Mouse (Mus musculus): ENCODE measurements around the gene Lta. TPM values are rescaled to one million over a fixed set of nuclear protein-coding genes. Genes with fewer than 3 reads are reported as not detected.
A peak's percentile ranks its signal among the peaks of the same experiment; 100 is the strongest.

The Lta gene
- polyA plus RNA-seq, 1 experiment from 2014 or later, result not detected

DNA sequence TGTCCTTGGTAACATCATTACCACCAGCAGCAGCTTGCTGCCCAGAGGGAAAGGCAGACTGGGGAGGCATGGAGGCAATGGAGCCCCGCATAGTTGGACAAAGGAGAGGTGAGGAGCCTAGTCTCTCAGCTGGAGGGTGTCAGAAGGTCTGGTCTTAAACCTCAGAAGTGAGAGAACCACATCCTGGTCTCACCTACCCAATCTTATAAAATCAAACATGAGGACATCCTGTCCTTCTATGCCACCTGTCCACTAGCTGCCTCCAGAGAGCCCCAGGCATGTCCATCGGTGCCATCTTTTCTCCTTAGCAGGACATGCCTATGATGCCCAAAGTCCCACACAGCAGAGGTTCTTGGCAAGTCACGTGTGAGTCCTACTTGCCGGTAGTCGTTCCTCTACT, 25.1 kb downstream of the Lta start:
- Histone ChIP-seq H3K4me1 (replicated peaks; ENCODE audit: insufficient read depth, low read length) (no peaks in the 10 kb centered on the region), H3K27me3 (ENCODE audit: insufficient read depth, low read length) (no peaks in the 10 kb centered on the region), H3K9me3 (replicated peaks; ENCODE audit: low read length) (no peaks in the 10 kb centered on the region), H3K4me3 (replicated peaks; ENCODE audit: low read depth, low read length) (no peak overlapping the region), H3K4me2 (ENCODE audit: low read length) (no peak overlapping the region), H3K9ac (ENCODE audit: low read depth, low read length) (no peak overlapping the region), H3K36me3 (ENCODE audit: insufficient read depth, low read length) (no peaks in the 10 kb centered on the region), H3K27ac (no peak overlapping the region)
- ATAC-seq (replicated peaks; ENCODE audit: low FRiP score, low read depth) (no peak), DNase-seq (ENCODE audit: low spot score) (no peak)
- WGBS, result 88% methylated on average over 5 of the region's 5 CpGs
- TF ChIP-seq CTCF (IDR thresholded peaks at IDR 0.05; ENCODE audit: low read depth), result no peak

DNA sequence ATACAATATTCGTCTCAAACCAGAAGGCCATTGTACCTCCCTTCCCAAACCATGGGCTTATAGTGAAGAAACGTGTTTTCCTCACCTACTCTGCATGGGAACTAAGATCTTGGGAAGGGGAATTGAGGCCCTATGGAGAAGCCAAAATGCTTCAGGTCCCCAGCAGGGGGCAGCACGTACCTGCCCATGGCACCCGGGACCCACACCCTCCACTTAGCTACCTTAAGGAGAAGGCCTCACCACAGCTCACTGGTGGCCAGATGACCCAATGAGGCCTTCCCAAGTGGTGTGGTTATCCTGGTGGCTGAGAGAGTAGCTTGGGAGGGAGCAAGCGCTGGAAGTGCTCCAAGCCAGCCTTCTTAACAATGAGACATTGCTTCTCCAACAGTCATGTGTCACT, 26.6 kb downstream of the Lta start:
- peak; percentile 65 for ATAC-seq (replicated peaks; ENCODE audit: low FRiP score, low read depth)
- no peak overlapping the region for H3K4me2 ChIP-seq (ENCODE audit: low read length)
- H3K27me3 ChIP-seq (ENCODE audit: insufficient read depth, low read length), result no peaks in the 10 kb centered on the region
- no peaks in the 10 kb centered on the region for H3K4me1 ChIP-seq (replicated peaks; ENCODE audit: insufficient read depth, low read length)
- H3K27ac ChIP-seq, result no peak overlapping the region
- peak; percentile 93 for TF ChIP-seq CTCF (IDR thresholded peaks at IDR 0.05; ENCODE audit: low read depth)
- no peak overlapping the region for H3K4me3 ChIP-seq (replicated peaks; ENCODE audit: low read depth, low read length)
- DNase-seq (ENCODE audit: low spot score), result peak; percentile 93
- no peak overlapping the region for H3K9ac ChIP-seq (ENCODE audit: low read depth, low read length)
- no peaks in the 10 kb centered on the region for H3K36me3 ChIP-seq (ENCODE audit: insufficient read depth, low read length)
- H3K9me3 ChIP-seq (replicated peaks; ENCODE audit: low read length), result no peaks in the 10 kb centered on the region
- WGBS, result 11% methylated on average over 5 of the region's 5 CpGs

DNA sequence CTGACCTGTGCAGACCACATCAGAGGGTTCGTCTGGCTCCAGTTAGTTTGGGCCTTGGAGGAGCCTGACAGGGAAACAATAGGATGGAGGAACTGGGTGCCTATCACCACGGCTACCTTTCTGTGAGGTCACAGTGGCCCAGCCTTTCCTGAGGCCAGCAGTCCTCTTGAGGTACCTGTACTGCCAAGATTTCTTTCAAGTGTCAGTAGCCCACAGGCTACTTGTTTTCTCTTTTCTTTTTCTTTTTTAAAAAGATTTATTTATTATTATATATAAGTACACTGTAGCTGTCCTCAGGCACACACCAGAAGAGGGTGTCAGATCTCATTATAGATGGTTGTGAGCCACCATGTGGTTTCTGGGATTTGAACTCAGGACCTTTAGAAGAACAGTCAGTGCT, 29.2 kb downstream of the Lta start, which contains the start of gene Aif1:
Gene Aif1, minus strand, starts transcription at position 101 of the 400 bp plus-strand sequence.
- Histone ChIP-seq H3K27ac (no peak within 1 kb of the TSS), H3K36me3 (ENCODE audit: insufficient read depth, low read length) (no peaks in the 10 kb centered on the region), H3K4me1 (replicated peaks; ENCODE audit: insufficient read depth, low read length) (no peaks in the 10 kb centered on the region), H3K4me2 (ENCODE audit: low read length) (no peak within 1 kb of the TSS), H3K4me3 (replicated peaks; ENCODE audit: low read depth, low read length) (no peak within 1 kb of the TSS), H3K9ac (ENCODE audit: low read depth, low read length) (no peak within 1 kb of the TSS), H3K27me3 (ENCODE audit: insufficient read depth, low read length) (no peaks in the 10 kb centered on the region), H3K9me3 (replicated peaks; ENCODE audit: low read length) (no peaks in the 10 kb centered on the region)
- no peak for DNase-seq (ENCODE audit: low spot score)
- WGBS, result 64% methylated on average over 2 of the region's 2 CpGs
- no peak for ATAC-seq (replicated peaks; ENCODE audit: low FRiP score, low read depth)
- TF ChIP-seq CTCF (IDR thresholded peaks at IDR 0.05; ENCODE audit: low read depth), result no peak

DNA sequence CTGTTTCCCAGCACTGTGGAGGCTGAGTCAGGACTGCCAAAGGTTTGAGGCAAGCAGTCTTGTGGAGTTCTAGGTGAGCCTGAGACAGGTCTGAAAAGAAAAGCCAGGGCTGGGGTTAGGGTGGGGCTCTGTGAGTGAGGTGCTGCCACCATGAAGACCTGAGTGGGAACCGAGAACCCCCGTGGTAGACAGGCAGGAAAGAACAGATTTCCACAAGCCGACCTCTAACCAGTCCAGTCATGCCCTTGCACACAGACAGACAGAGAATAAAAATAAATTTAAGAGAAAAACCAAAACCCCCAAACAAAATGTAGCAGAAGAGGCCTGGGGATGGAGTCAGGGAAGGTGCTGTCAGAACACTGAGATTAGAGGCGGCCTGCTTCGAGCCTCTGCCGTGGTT, 29.8 kb downstream of the Lta start:
- no peak for ATAC-seq (replicated peaks; ENCODE audit: low FRiP score, low read depth)
- 58% methylated on average over 6 of the region's 6 CpGs for WGBS
- no peak overlapping the region for H3K27ac ChIP-seq

DNA sequence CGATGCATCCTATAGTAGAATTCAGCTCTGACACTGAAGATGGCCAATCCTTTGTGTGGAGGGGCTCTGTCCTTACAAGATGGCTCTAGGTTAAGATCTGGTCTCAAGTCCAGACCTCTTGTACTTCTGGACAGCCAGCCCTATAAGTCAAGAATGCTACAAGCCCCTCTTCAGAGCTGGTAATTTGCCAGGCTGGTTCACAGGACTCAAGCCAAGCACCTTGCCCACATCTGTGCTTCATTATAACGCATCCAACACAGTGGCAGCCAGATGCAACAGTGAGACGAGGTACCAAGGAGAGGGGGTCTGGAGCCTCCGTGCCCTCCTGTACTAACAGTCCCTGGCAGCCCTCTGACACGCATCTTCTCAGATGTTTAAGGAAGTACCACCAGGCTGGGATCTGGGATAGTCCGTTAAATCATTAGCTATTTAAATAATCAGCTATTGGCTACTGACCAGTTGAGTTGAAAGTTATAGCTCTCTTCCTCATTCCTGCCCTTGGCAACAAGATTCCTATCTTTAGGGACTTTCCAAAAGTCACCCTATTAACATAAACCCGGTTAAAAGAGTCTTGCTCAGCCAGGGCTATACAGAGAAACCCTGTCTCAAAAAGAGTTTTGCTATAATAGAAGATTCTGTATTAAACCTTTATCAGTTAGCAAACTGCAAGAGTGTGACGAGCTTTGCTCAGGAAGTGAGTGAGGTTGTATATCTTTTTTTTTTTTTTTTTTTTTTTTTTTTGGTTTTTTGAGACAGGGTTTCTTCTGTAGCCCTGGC, 30.8 kb downstream of the Lta start:
- DNase-seq (ENCODE audit: low spot score) (no peak), ATAC-seq (replicated peaks; ENCODE audit: low FRiP score, low read depth) (no peak)
- Histone ChIP-seq H3K9me3 (replicated peaks; ENCODE audit: low read length) (no peaks in the 10 kb centered on the region), H3K4me3 (replicated peaks; ENCODE audit: low read depth, low read length) (no peak overlapping the region), H3K27me3 (ENCODE audit: insufficient read depth, low read length) (no peaks in the 10 kb centered on the region), H3K4me2 (ENCODE audit: low read length) (no peak overlapping the region), H3K27ac (peak overlapping the region; percentile 70), H3K36me3 (ENCODE audit: insufficient read depth, low read length) (no peaks in the 10 kb centered on the region), H3K4me1 (replicated peaks; ENCODE audit: insufficient read depth, low read length) (no peaks in the 10 kb centered on the region), H3K9ac (ENCODE audit: low read depth, low read length) (peak overlapping the region; percentile 13; the same call in 1 of the 2 replicates)
- no peak for TF ChIP-seq CTCF (IDR thresholded peaks at IDR 0.05; ENCODE audit: low read depth)
- 61% methylated on average over 8 of the region's 8 CpGs for WGBS

More for the DNA sequence above, 29.8 kb downstream of the Lta start:
- Histone ChIP-seq H3K4me2 (ENCODE audit: low read length) (no peak overlapping the region), H3K36me3 (ENCODE audit: insufficient read depth, low read length) (no peaks in the 10 kb centered on the region), H3K27me3 (ENCODE audit: insufficient read depth, low read length) (no peaks in the 10 kb centered on the region), H3K9me3 (replicated peaks; ENCODE audit: low read length) (no peaks in the 10 kb centered on the region), H3K4me1 (replicated peaks; ENCODE audit: insufficient read depth, low read length) (no peaks in the 10 kb centered on the region), H3K9ac (ENCODE audit: low read depth, low read length) (no peak overlapping the region), H3K4me3 (replicated peaks; ENCODE audit: low read depth, low read length) (no peak overlapping the region)
- no peak for DNase-seq (ENCODE audit: low spot score)
- TF ChIP-seq CTCF (IDR thresholded peaks at IDR 0.05; ENCODE audit: low read depth), result no peak

DNA sequence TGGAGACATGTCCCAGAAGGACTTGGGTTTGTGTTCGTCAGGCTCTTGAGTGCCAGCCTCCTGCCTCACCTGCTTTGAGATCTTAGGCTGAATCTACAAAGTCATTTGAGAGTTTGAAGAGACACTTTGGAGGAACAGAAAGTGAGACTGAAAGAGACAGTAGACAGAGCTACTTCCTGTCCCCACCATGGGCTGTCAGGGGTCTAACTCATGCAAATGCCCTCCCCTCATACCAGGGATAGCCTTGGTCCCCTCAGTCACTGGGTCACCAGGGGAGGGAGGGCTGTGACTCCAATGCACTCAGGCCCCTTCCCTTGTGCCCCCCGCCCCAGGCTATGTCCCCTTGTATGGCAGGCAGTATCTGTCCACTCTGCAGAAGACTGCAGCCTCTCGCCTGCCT, 31.8 kb downstream of the Lta start:
- TF ChIP-seq CTCF (IDR thresholded peaks at IDR 0.05; ENCODE audit: low read depth), result no peak
- Histone ChIP-seq H3K4me1 (replicated peaks; ENCODE audit: insufficient read depth, low read length) (no peaks in the 10 kb centered on the region), H3K27ac (peak overlapping the region; percentile 63), H3K4me2 (ENCODE audit: low read length) (no peak overlapping the region), H3K9ac (ENCODE audit: low read depth, low read length) (no peak overlapping the region), H3K27me3 (ENCODE audit: insufficient read depth, low read length) (no peaks in the 10 kb centered on the region), H3K36me3 (ENCODE audit: insufficient read depth, low read length) (no peaks in the 10 kb centered on the region), H3K9me3 (replicated peaks; ENCODE audit: low read length) (no peaks in the 10 kb centered on the region), H3K4me3 (replicated peaks; ENCODE audit: low read depth, low read length) (no peak overlapping the region)
- no peak for DNase-seq (ENCODE audit: low spot score)
- ATAC-seq (replicated peaks; ENCODE audit: low FRiP score, low read depth), result no peak
- WGBS, result 78% methylated on average over 3 of the region's 3 CpGs

Measured in kidney, postnatal 0 days (tissue).